Mouse (Mus musculus) embryonic facial prominence, embryonic 11.5 days (tissue): Measurements from ENCODE around the gene Mcub. TPM values are rescaled to one million over a fixed set of nuclear protein-coding genes. Genes with fewer than 3 reads are reported as not detected.
A peak's percentile ranks its signal among the peaks of the same experiment; 100 is the strongest.

Source experiments
- ATAC-seq: fragments of 200-750 bp; cut with Nextera tagmentation; replicated peaks from 2 replicates; pipeline ENCODE4 v1.8.0; 2017; ENCODE audit warnings: low read depth; ENCODE audit not compliant: insufficient number of reproducible peaks, low FRiP score, low TSS enrichment
- DNase-seq: peaks from one replicate; pipeline ENCODE4 v3.0.0-alpha.2; 2015; ENCODE audit warnings: low spot score
- H3K27ac ChIP-seq: fragments of 300-500 bp; sonication (generic); replicated peaks from 2 replicates; pipeline ENCODE4 v1.5.1; 2014; ENCODE audit warnings: mild to moderate bottlenecking, low read depth, low read length, control low read depth
- H3K27me3 ChIP-seq: fragments of 300-500 bp; sonication (generic); 2 replicates; pipeline ENCODE4 v1.6.1; 2014; ENCODE audit warnings: mild to moderate bottlenecking, low read length, moderate library complexity, mixed read lengths; ENCODE audit not compliant: control insufficient read depth, insufficient read depth
- H3K36me3 ChIP-seq: fragments of 300-500 bp; sonication (generic); replicated peaks from 2 replicates; pipeline ENCODE4 v1.6.1; 2014; ENCODE audit warnings: low read depth, mild to moderate bottlenecking, low read length, moderate library complexity, mixed read lengths; ENCODE audit not compliant: control insufficient read depth, insufficient read depth
- H3K4me1 ChIP-seq: fragments of 300-500 bp; sonication (generic); 2 replicates; pipeline ENCODE4 v1.6.1; 2014; ENCODE audit warnings: low read length, mixed read lengths; ENCODE audit not compliant: control insufficient read depth, insufficient read depth
- H3K4me2 ChIP-seq: fragments of 300-500 bp; sonication (generic); 2 replicates; pipeline ENCODE4 v1.6.1; 2014; ENCODE audit warnings: low read depth, mild to moderate bottlenecking, control low read depth, low read length, moderate library complexity
- H3K4me3 ChIP-seq: fragments of 300-500 bp; sonication (generic); 2 replicates; pipeline ENCODE4 v1.5.1; 2014; ENCODE audit warnings: low read depth, low read length, control low read depth
- H3K9ac ChIP-seq: fragments of 300-500 bp; sonication (generic); replicated peaks from 2 replicates; pipeline ENCODE4 v1.6.1; 2014; ENCODE audit warnings: mild to moderate bottlenecking, control low read depth, low read length
- H3K9me3 ChIP-seq: fragments of 300-500 bp; sonication (generic); replicated peaks from 2 replicates; pipeline ENCODE4 v1.6.1; 2016; ENCODE audit warnings: mild to moderate bottlenecking, low read length, inconsistent platforms, mixed read lengths; ENCODE audit not compliant: control insufficient read depth
- WGBS: fragments of 180-500 bp; shearing (Covaris S2); extraction: QIAGEN DNeasy Blood & Tissue Kit; methylation state at CpG from one replicate; pipeline ENCODE4 v1.1.7; 2014; 5-methylcytosine and 5-hydroxymethylcytosine counted together
- polyA plus RNA-seq: library from polyadenylated mRNA; unstranded; fragments of >200 nt; fragmentation: Nextera tagmentation; extraction: Ambion mirVana; gene quantifications from 2 replicates; pipeline ENCODE4 v1.2.1, GENCODE M21; 2014

Gene Mcub
- polyA plus RNA-seq, 1 experiment from 2014 or later: 1.6 TPM

DNA sequence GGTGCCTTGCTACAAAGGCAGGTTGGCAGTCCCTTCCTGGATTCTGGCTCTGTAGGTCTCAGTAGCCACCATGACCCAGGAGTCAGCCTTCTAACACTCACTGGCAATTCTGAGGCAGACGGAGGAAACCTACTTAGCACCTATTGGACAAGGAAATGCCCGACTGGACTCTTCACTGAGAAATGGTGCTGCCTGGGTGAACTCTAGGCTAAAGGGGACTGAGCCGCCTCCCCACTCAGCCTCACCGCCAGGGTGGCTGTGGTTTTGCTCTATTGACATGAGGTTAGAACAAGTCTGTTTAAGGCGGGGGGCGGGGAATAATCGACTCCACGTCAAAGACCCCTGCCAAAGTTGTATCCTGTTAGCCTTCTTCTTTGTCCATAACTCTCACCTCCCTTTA is 66.1 kb downstream of the Mcub start:
- H3K4me1 ChIP-seq: no peaks in the 10 kb centered on the region
- H3K4me3 ChIP-seq: no peak overlapping the region
- ATAC-seq: no peak
- H3K27me3 ChIP-seq: no peaks in the 10 kb centered on the region
- no peaks in the 10 kb centered on the region for H3K36me3 ChIP-seq
- H3K4me2 ChIP-seq: no peak overlapping the region
- no peak overlapping the region for H3K9ac ChIP-seq
- no peak overlapping the region for H3K27ac ChIP-seq
- DNase-seq: no peak
- 85% methylated on average over 8 of the region's 8 CpGs for WGBS
- no peaks in the 10 kb centered on the region for H3K9me3 ChIP-seq

DNA sequence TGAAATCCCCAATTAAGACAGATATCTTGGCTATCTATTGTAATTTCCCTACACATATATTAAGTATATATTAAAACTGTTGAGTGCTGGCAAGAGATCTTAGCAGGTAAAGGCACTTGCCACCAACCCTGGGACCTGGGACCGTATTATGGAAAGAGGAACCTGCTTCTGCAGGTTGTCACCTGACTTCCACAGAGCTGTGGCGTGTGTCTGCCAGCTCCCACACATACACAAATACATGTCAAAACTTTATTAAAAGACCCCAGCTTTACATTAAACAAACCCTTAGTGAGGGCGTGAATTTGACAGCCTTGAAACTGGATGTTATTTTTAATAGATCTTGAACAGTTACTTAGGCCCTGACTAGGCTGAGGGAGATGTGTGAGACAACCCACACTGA is 66.6 kb downstream of the Mcub start:
- Histone ChIP-seq H3K4me1 (no peaks in the 10 kb centered on the region), H3K4me3 (no peak overlapping the region), H3K9me3 (no peaks in the 10 kb centered on the region), H3K27ac (no peak overlapping the region), H3K4me2 (no peak overlapping the region), H3K9ac (no peak overlapping the region), H3K36me3 (no peaks in the 10 kb centered on the region), H3K27me3 (no peaks in the 10 kb centered on the region)
- 94% methylated on average over 3 of the region's 3 CpGs for WGBS
- no peak for ATAC-seq
- no peak for DNase-seq

DNA sequence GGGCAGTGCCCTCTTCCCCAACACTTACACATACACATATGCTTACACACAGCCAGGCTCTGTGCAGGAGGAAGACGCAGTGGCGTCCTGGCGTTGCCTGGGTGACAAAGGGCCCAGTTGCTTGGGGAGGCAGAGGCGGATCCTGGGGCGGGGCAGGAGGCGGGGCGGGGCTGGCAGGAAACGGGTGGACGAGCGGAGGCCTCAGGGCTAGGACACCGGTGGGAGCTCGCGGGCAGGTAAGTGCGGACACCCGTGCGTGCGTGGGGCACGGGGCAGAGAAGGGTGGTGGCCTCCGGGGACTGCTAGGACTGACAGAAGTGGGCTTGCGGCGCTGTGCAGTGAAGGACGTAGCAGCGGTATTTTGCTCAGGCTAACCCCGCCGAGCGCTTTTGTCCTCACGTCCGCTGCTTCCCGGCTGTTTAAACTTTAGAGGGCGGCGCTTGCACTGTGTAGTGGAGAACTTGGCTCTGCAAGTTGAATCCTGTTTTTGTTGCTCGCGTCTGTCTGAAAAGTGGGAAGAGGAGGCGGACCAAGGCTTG is 68.7 kb downstream of the Mcub start, which contains the start of gene Casp6:
Gene Casp6, plus strand, starts transcription at position 155 of the 539 bp plus-strand sequence.
- Histone ChIP-seq H3K9me3 (no peaks in the 10 kb centered on the region), H3K4me2 (peak within 1 kb of the TSS; percentile 58), H3K4me3 (peak within 1 kb of the TSS; percentile 70), H3K4me1 (no peaks in the 10 kb centered on the region), H3K27me3 (no peaks in the 10 kb centered on the region), H3K9ac (peak within 1 kb of the TSS; percentile 78), H3K27ac (0 out of 2 replicates have a peak within 1 kb of the TSS, but pooled peaks have one; percentile 5), H3K36me3 (no peaks in the 10 kb centered on the region)
- ATAC-seq (peak; percentile 92), DNase-seq (peak; percentile 88)
- under 1% methylated on average over 34 of the region's 34 CpGs for WGBS

DNA sequence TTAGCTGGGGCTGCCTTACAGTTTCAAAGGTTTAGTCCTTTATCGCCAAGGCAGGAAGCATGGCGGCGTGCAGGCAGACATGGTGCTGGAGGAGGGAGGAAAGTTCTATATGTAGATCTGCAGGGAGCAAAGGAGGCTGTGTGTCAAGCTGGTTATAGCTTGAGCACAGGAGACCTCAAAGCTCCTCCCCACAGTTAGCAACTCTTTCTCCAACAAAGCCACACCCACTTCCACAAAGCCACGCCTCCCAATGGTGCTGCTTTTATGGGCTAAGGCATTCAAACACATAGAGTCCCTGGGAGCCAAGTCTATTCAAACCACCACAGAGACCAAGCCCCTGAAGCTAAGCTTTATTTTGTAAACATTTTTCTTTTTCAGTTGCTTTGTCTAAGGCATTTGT is 71.1 kb downstream of the Mcub start:
- Histone ChIP-seq H3K4me2 (no peak overlapping the region), H3K9ac (no peak overlapping the region), H3K27me3 (no peaks in the 10 kb centered on the region), H3K4me3 (no peak overlapping the region), H3K9me3 (no peaks in the 10 kb centered on the region), H3K36me3 (no peaks in the 10 kb centered on the region), H3K27ac (no peak overlapping the region), H3K4me1 (no peaks in the 10 kb centered on the region)
- no peak for DNase-seq
- no peak for ATAC-seq
- WGBS: 72% methylated on average over 4 of the region's 4 CpGs

DNA sequence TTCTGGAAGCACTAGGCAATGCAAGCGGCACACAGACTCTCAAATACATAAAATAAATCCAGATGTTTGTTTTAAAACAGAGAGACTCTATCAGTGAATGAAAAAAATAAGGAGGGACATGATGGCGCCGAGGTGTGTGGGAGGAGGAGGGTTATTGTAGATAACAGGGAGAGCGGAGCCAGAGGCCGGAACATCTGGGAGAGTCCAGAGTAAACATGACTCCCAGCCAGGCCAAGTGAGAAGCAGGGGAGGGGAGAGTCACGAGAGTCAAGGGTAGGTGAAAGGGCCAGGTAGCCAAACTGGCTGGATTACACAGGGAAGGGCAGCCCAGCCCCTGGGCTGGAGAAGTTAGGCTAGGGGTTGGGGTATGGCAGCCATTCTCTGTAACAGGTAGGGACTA is 73.4 kb downstream of the Mcub start:
- no peaks in the 10 kb centered on the region for H3K4me1 ChIP-seq
- no peak overlapping the region for H3K27ac ChIP-seq
- no peak overlapping the region for H3K9ac ChIP-seq
- H3K4me3 ChIP-seq: no peak overlapping the region
- WGBS: 74% methylated on average over 6 of the region's 6 CpGs
- H3K27me3 ChIP-seq: no peaks in the 10 kb centered on the region
- H3K36me3 ChIP-seq: no peaks in the 10 kb centered on the region
- H3K4me2 ChIP-seq: no peak overlapping the region
- DNase-seq: no peak
- no peaks in the 10 kb centered on the region for H3K9me3 ChIP-seq
- no peak for ATAC-seq

DNA sequence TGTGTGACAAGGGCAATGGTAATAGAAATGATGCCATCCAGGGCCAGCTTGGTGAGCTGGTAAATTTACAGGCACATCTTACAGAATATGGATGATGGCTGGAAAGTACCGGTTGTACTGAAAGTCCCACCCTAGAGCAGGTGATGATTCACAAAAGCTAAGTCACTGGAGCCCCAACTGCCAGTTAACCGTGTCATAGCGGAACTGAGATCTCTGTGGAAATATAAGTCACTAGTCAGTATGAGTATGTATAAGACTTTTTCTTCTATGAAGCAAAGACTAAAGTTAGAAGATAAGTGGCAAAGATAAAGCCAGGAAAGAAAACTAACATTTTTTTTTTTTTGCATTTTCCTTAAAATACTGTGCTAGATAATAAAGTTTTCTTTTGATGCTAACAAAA is 76.9 kb downstream of the Mcub start:
- H3K4me2 ChIP-seq: no peak overlapping the region
- no peaks in the 10 kb centered on the region for H3K27me3 ChIP-seq
- WGBS: 94% methylated on average over 3 of the region's 3 CpGs
- no peak overlapping the region for H3K27ac ChIP-seq
- H3K9ac ChIP-seq: no peak overlapping the region
- no peaks in the 10 kb centered on the region for H3K36me3 ChIP-seq
- no peak for DNase-seq
- no peak overlapping the region for H3K4me3 ChIP-seq
- H3K4me1 ChIP-seq: no peaks in the 10 kb centered on the region
- no peak for ATAC-seq
- no peaks in the 10 kb centered on the region for H3K9me3 ChIP-seq

DNA sequence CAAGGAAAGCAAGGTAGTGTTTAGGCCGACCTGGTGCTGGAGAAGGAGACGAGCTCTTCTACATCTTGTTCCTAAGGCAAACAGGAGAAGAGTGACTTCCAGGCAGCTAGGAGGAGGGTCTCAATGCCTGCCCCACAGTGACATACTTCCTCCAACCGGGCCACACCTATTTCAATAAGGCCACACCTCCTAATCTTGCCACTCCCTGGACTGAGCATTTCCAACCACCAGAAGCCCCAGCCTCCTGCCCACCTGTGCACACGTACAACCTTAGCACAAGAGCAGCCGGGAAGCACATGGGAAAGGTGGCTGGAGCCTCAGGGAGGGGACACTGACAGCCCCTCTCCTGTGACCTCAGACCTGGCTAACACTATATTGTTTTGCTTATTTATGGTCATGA is 78.0 kb downstream of the Mcub start:
- H3K27me3 ChIP-seq: no peaks in the 10 kb centered on the region
- ATAC-seq (no peak), DNase-seq (no peak)
- no peak overlapping the region for H3K4me3 ChIP-seq
- 80% methylated on average over 5 of the region's 5 CpGs for WGBS
- no peaks in the 10 kb centered on the region for H3K4me1 ChIP-seq
- no peak overlapping the region for H3K27ac ChIP-seq
- H3K36me3 ChIP-seq: no peaks in the 10 kb centered on the region
- no peaks in the 10 kb centered on the region for H3K9me3 ChIP-seq
- H3K4me2 ChIP-seq: no peak overlapping the region
- H3K9ac ChIP-seq: no peak overlapping the region

DNA sequence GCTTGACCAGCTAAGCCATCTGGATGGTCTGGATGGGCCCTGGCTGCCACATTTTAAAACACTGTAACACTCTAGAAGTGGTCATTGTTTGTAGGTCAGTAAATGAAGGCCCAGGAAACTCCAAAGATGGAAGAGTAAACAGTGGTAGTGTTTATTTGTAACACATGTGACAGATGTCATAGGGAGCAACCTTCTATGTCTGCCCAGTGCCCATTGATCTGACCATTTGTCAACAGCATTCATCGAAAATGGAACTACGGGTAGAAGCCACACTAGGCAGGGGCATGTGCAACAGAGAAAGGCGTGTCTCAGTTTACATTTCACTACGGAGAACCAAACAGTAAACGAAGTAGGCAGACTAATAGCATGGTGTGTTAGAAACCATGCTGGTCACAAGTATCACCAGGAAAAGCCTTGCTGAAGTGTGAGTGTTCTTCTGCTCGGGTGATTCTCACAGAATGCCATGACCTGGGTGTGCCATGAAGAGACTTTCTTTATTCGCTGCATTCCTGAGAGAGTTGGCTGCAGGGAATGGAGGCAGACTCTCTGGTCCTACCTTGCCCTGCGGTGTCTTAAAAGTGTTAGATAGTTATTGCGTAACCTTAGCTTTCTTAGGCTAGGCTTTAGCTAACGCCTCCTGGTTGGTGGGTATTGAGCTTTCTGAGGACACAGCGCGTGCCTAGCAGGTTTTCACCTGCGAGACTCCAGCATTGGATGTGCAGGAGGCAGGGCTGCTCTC is 82.1 kb downstream of the Mcub start:
- Histone ChIP-seq H3K9me3 (no peaks in the 10 kb centered on the region), H3K4me2 (no peak overlapping the region), H3K9ac (no peak overlapping the region), H3K27me3 (no peaks in the 10 kb centered on the region), H3K36me3 (no peaks in the 10 kb centered on the region), H3K27ac (no peak overlapping the region), H3K4me1 (no peaks in the 10 kb centered on the region), H3K4me3 (no peak overlapping the region)
- DNase-seq (no peak), ATAC-seq (no peak)
- 84% methylated on average over 13 of the region's 13 CpGs for WGBS
